Mouse (Mus musculus) CD8-positive naive resting alpha-beta T cell, adult 2 months (primary cell): ENCODE results near the gene Npcd.

Source experiments
- DNase-seq, 2 experiments: peaks; one replicate each; pipeline ENCODE4 v3.0.0; 2022; ENCODE audit warnings: low read depth in 2 of 2, low spot score in 2 of 2

Npcd gene

DNA sequence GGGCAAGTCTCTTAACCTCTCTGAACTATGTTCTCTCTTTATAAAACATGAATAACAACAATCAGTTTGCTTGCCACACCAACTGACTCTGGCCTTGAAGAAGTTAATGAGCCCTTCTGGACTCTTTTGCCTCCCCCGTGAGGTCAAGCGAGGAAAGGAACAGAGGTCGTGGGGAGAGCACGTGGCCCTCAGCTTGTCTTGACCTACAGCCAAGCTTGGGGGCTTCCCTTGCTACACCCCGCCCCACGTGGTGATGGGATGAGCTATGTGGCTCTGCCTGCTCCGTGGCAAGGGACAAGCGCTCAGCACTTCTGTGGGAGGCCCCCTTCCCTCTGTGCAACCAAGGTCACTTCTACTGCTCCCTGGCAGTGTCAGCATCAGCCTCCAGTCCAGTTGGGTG lies 89.3 kb downstream of the Npcd start:
- no peak for DNase-seq

DNA sequence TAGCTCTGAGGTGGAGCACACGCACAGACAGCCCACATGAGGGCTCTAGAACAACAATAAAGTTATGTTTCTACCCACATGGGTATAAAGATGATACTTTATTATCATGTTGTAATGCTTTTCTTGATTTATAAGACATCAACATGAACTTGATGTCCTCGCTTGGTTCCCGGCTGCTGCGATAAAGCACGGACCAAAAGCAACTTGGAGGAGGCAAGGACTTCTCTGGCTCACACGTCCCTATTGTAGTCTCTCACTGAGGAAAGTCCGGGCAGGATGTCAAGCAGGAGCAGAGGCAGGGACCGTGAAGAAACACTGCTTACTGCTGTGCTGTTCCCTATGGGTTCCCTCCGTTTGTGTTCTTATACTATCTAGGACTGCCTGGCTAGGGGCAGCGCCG lies 90.0 kb downstream of the Npcd start:
- DNase-seq: no peak

DNA sequence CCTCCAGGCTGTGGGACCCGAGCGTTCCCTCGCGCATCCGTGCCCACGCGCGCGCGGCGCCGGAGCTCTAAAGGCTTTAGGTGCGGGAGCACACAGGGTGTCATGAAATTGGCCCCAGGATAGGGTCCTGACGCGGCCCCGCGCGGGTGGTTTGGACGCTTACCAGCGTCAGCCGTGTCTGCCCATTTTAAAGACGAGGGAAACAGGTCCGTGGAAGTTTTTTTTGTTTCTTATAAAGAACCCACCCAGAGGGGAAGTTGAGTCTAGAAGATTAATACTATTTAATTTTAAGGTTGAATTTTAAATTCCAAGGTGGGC lies 91.4 kb downstream of the Npcd start:
- DNase-seq: no peak

DNA sequence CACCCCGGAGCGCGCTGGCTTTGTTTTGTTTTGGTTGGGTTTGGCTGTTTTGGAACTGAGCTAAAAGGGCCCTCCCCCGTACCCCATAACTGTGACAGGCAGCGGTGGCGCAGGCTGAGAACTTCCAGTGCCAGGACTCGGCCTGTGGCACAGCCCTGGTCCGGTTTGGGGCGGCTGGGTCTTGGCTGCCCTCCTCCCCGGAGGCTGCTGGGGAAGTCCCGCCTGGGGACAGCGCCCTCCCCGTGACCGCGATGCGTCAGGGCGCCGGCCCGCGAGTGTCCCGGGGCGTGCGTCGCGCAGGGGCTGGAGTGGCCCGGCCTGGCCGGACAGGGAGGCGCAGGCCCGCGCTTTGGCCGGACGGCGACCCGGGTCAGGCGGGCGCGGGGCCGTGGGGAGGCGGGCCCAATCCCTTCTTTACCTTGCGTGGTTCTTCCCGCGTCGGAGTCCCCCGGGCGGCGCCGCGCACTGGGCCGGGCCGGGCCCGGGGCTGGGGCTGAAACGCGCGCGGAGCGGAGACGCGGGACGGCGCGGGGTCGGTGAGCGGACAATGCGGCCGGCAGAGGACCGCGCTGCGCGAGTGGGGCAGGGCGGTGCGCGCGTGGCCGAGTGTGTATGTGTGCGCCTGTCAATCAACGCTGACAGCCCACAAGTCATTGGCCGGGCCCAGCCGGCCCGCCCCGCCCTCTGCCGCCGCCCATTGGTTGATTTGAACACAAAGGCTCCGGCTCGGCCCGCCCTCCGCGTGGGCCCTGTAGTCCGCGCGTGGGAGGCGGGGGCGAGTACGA lies 91.9 kb downstream of the Npcd start, which contains the start of gene Sun2:
Gene Sun2 (minus strand): TSS at position 616 of the 785 bp plus-strand sequence.
- DNase-seq: peak; percentile 80 to 89

DNA sequence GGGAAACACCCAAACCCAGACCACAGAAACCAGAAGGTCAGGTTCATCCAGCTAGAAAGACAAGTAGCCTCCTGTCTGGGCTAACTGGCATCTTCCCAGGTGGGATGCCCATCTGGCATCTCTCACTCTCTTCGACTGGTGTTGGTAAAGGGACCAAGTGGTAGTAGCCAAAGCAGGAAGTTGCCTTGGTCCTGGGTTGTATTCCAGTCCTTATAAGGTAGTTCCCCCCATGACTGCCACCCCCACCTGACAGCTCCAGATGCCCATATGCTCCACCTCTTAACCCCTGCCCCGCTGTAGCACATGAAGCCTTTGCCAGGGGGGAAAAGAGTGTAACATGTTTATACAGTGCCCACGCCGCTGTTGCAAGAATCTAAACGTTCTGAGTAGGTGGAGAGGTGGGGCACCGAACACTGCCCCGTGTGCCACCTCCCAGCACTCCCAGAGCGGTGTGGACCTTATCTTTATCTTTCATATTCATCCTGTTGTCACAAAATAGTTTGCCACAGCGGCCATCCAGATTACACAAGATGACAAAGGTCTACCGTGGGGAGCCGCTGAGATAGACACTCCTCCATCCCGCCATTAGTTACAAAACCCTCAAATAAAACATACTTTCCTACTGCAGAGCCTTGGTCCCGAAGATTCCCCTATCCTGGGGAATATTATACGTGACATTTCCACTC lies 92.7 kb downstream of the Npcd start:
- peak; percentile 34 to 55 for DNase-seq

DNA sequence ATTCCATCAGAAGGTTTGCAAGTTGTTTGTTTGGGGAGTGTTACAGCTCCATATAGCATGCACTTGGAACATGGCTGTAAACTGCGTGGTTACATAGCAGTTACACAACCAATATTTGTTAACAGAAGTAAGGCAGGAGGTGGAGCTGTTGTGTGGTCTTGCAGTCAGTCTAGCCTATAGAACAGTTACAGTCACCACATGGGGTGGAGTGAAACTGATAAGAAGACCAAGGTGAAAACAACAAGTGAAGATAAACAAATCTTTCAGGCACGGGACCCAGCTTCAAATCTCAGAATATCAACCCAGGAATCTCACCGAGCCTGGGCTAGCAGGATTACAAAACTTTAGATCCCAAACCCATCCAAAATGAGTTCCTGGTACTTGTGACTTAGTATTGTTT lies 93.3 kb downstream of the Npcd start:
- DNase-seq: no peak
